Mouse (Mus musculus): Measurements from ENCODE around the gene Camsap3. TPM values are rescaled to one million over a fixed set of nuclear protein-coding genes. Genes with fewer than 3 reads are reported as not detected.

Camsap3 gene
- polyA plus RNA-seq, 1 experiment from 2014 or later = 10.0 TPM

DNA sequence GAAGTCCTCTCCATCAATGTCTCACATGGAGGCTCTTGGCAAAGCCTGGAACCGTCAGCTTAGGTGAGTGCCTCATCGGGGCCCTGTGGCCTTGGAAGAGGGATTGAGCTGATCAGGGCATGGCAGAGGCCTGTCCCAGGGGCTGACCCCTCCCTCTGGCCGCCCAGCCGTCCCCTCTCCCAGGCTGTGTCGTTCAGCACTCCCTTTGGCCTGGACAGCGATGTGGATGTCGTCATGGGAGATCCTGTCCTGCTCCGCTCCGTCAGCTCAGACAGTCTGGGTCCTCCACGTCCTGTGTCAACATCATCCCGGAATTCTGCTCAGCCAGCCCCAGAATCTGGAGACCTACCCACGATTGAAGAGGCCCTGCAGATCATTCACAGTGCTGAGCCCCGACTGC is 16.3 kb downstream of the Camsap3 start:
- Histone ChIP-seq H3K9ac (no peak overlapping the region), H3K4me2 (replicated peaks) (no peak overlapping the region), H3K4me1 (no peaks in the 10 kb centered on the region), H3K4me3 (no peak overlapping the region), H3K9me3 (no peaks in the 10 kb centered on the region), H3K27ac (no peak overlapping the region), H3K27me3 (no peaks in the 10 kb centered on the region), H3K36me3 (peaks cover 39% of the 10 kb centered on the region)
- ATAC-seq (ENCODE audit: insufficient number of reproducible peaks, insufficient read depth, low FRiP score, low TSS enrichment) = no peak
- WGBS = 75% methylated on average over 13 of the region's 13 CpGs

DNA sequence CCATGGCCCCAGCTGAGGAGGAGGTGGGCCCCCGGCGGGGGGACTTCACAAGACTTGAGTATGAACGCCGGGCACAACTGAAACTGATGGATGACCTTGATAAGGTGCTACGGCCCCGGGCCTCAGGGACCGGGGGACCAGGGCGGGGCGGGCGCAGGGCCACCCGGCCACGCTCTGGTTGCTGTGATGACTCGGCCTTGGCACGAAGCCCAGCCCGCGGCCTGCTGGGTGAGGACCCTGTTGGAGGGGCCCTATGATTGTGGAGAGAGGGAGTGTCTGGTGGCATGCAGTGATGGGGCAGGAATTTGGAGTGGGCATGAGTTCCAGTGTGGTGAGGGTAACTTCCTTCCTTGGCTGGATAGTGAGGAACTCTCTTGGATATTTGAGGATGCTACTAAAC is 19.5 kb downstream of the Camsap3 start:
- Histone ChIP-seq H3K27me3 (no peaks in the 10 kb centered on the region), H3K27ac (no peak overlapping the region), H3K9me3 (no peaks in the 10 kb centered on the region), H3K9ac (no peak overlapping the region), H3K4me3 (no peak overlapping the region), H3K36me3 (peaks cover 66% of the 10 kb centered on the region), H3K4me2 (replicated peaks) (no peak overlapping the region), H3K4me1 (no peaks in the 10 kb centered on the region)
- no peak for ATAC-seq (ENCODE audit: insufficient number of reproducible peaks, insufficient read depth, low FRiP score, low TSS enrichment)
- 90% methylated on average over 16 of the region's 16 CpGs for WGBS

- H3K4me3 ChIP-seq = no peak overlapping the region
- no peaks in the 10 kb centered on the region for H3K9me3 ChIP-seq
- H3K27ac ChIP-seq = no peak overlapping the region
- H3K27me3 ChIP-seq = no peaks in the 10 kb centered on the region
- no peak overlapping the region for H3K4me2 ChIP-seq (replicated peaks)
- no peak for ATAC-seq (ENCODE audit: insufficient number of reproducible peaks, insufficient read depth, low FRiP score, low TSS enrichment)
- H3K9ac ChIP-seq = no peak overlapping the region
- peaks cover 68% of the 10 kb centered on the region for H3K36me3 ChIP-seq
- 90% methylated on average over 7 of the region's 7 CpGs for WGBS
- no peaks in the 10 kb centered on the region for H3K4me1 ChIP-seq
Observed at GRCm38 (mm10) chr8:3607822-3608221, 20.7 kb downstream of the Camsap3 start.

DNA sequence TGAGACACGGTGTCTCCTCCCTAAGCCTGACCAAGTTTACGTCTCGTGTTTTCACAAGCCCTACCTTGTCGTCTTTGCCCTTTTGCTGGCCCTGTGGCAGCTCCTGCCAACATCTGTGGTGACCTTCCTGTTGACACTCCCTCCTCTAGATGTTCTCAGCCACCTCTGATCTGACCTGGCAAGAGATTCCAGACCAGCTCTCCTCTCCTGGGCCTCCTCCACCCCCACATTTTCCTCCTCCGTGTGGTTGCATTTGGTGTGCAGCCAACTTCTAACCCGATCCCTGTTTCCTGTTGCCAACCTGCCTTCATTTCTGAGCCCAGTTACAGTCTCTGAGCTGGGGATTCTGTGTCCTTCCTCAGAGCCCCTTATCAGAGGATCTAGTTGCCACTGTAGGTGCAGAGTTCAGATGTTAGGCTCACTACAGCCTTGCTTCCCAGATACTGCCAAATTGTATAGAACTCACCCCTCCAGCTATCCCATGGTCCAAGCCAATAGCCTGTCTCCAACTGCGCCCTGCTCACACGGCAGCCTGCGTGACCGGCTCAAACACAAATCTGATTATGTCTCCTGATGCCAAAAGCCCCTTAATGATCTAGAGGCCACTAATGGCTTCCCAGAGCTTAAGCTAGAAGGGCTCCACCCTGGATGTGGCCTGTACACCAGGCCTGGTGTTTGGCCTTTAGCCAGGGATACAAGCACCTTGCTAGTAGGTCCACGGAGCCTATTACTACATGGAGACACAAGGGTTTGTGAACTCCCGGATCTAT is 22.1 kb downstream of the Camsap3 start:
- Histone ChIP-seq H3K27me3 (no peaks in the 10 kb centered on the region), H3K4me3 (no peak overlapping the region), H3K36me3 (peaks cover 68% of the 10 kb centered on the region), H3K4me2 (replicated peaks) (no peak overlapping the region), H3K9ac (no peak overlapping the region), H3K9me3 (no peaks in the 10 kb centered on the region), H3K27ac (no peak overlapping the region), H3K4me1 (no peaks in the 10 kb centered on the region)
- 86% methylated on average over 12 of the region's 12 CpGs for WGBS
- ATAC-seq (ENCODE audit: insufficient number of reproducible peaks, insufficient read depth, low FRiP score, low TSS enrichment) = no peak

GRCm38 (mm10) chr8:3609816-3610150 is 22.7 kb downstream of the Camsap3 start:
- Histone ChIP-seq H3K4me2 (replicated peaks) (no peak overlapping the region), H3K36me3 (peaks cover 74% of the 10 kb centered on the region), H3K27me3 (no peaks in the 10 kb centered on the region), H3K9ac (no peak overlapping the region), H3K4me3 (no peak overlapping the region), H3K4me1 (no peaks in the 10 kb centered on the region), H3K9me3 (no peaks in the 10 kb centered on the region), H3K27ac (no peak overlapping the region)
- 75% methylated on average over 6 of the region's 6 CpGs for WGBS
- ATAC-seq (ENCODE audit: insufficient number of reproducible peaks, insufficient read depth, low FRiP score, low TSS enrichment) = no peak

DNA sequence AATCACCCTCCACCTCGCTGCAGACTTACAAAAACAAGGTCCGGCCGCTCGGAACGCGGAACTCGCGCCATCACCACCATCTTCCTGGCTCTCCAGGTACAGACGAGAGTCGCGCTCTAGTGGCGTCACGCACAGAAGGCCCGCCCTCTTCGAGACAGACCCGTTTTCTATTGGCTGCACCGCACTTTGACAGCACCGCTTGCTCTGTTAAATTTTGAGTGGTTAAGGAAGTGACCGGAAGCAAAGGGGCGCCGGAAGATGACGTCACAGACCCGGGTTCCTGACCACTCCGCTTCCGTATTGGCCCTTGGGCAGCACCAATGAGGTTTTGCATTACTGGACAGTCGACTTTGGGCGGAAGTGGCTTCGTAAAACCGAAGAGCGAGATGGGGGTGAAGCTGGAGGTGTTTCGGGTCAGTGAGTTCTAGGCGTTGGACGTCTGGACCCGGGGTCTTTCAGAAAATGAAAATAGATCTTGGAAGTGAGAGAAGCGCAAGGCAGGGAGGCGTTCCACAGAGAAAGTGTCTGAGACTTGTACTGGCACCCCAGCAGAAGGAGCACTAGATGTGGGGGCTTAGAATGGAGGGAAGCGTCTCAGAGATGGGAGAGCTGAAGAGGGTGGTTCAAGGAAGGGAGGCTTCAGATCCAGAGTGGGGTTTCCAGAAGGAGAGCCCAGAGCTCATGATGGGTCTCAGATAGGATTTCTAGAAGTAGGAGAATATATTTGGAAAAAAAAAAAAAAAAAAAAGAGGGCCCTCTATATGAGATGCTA is 34.3 kb downstream of the Camsap3 start, which contains the start of the genes Xab2 and Pet100:
Xab2 (minus strand) TSS at position 118 of the 772 bp plus-strand sequence.
Pet100 (plus strand) TSS at position 350 of the 772 bp plus-strand sequence.
- no peak within 1 kb of the TSS for H3K27ac ChIP-seq
- H3K4me3 ChIP-seq = peak within 1 kb of the TSS; percentile 95
- peak within 1 kb of the TSS; percentile 74 for H3K9ac ChIP-seq
- peak; percentile 96 for ATAC-seq (ENCODE audit: insufficient number of reproducible peaks, insufficient read depth, low FRiP score, low TSS enrichment)
- WGBS = 1% methylated on average over 37 of the region's 37 CpGs
- peaks cover 13% of the 10 kb centered on the region for H3K4me1 ChIP-seq
- no peaks in the 10 kb centered on the region for H3K9me3 ChIP-seq
- no peaks in the 10 kb centered on the region for H3K27me3 ChIP-seq
- peaks cover 21% of the 10 kb centered on the region for H3K36me3 ChIP-seq
- H3K4me2 ChIP-seq (replicated peaks) = peak within 1 kb of the TSS; percentile 71

DNA sequence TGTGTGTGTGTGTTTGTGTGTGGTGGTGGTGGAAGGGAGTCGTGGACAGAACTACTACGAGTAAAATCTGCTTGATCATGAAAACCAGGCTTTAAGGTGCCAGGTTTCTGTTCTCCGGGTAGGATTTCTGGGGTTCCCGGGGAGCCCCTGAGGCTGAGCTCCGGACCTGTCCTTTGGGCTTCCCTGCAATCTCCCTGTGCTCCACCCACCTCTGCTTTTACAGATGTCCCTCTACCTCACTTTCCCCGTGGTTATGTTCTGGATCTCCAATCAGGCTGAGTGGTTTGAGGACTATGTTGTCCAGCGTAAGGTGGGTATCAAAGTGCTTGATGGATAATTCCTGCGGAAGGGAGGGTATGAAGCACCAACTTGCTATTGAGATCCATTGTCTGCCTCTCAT is 35.0 kb downstream of the Camsap3 start:
- Histone ChIP-seq H3K4me3 (peak overlapping the region; percentile 95), H3K9me3 (no peaks in the 10 kb centered on the region), H3K4me2 (replicated peaks) (peak overlapping the region; percentile 71), H3K36me3 (0 out of 2 replicates have a peak, but pooled peaks cover 15% of the 10 kb centered on the region), H3K27me3 (no peaks in the 10 kb centered on the region), H3K4me1 (peaks cover 13% of the 10 kb centered on the region), H3K9ac (peak overlapping the region; percentile 57), H3K27ac (no peak overlapping the region)
- no peak for ATAC-seq (ENCODE audit: insufficient number of reproducible peaks, insufficient read depth, low FRiP score, low TSS enrichment)
- 62% methylated on average over 8 of the region's 8 CpGs for WGBS

DNA sequence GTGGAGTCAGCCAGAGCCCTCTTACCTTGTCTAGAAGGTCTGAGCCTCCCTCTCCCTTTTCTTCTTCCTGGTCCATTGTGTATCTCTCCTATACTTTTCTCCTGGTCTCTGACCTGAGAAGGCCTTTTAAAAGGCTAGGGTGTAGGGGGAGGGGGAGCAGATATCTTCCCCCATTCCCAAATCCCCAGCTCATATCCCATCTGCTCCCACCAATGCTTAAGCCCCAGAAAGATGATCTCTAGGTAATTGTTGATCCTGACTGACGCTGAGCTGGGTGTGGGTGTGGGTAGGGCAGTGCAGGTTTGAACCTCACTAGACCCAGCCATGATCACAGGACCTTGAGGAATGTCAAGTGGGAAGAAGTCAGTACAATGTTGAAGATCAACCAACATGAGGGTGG is 38.4 kb downstream of the Camsap3 start, which contains the start of gene Pcp2:
Pcp2 (minus strand) TSS at position 101 of the 400 bp plus-strand sequence.
- no peak for ATAC-seq (ENCODE audit: insufficient number of reproducible peaks, insufficient read depth, low FRiP score, low TSS enrichment)
- H3K9ac ChIP-seq = no peak within 1 kb of the TSS
- peaks cover 5% of the 10 kb centered on the region for H3K4me1 ChIP-seq
- H3K4me2 ChIP-seq (replicated peaks) = no peak within 1 kb of the TSS
- H3K4me3 ChIP-seq = no peak within 1 kb of the TSS
- WGBS = 43% methylated on average over 1 of the region's 1 CpGs
- peaks cover 12% of the 10 kb centered on the region for H3K27me3 ChIP-seq
- no peaks in the 10 kb centered on the region for H3K9me3 ChIP-seq
- no peaks in the 10 kb centered on the region for H3K36me3 ChIP-seq
- H3K27ac ChIP-seq = no peak within 1 kb of the TSS

GRCm38 (mm10) chr8:3626971-3627370 is 39.9 kb downstream of the Camsap3 start:
- no peak overlapping the region for H3K4me2 ChIP-seq (replicated peaks)
- no peaks in the 10 kb centered on the region for H3K9me3 ChIP-seq
- H3K9ac ChIP-seq = no peak overlapping the region
- H3K27me3 ChIP-seq = peaks cover 25% of the 10 kb centered on the region
- WGBS = 63% methylated on average over 5 of the region's 5 CpGs
- H3K36me3 ChIP-seq = no peaks in the 10 kb centered on the region
- no peak for ATAC-seq (ENCODE audit: insufficient number of reproducible peaks, insufficient read depth, low FRiP score, low TSS enrichment)
- H3K27ac ChIP-seq = no peak overlapping the region
- H3K4me1 ChIP-seq = peaks cover 3% of the 10 kb centered on the region; the same call in 1 of the 2 replicates
- H3K4me3 ChIP-seq = no peak overlapping the region

DNA sequence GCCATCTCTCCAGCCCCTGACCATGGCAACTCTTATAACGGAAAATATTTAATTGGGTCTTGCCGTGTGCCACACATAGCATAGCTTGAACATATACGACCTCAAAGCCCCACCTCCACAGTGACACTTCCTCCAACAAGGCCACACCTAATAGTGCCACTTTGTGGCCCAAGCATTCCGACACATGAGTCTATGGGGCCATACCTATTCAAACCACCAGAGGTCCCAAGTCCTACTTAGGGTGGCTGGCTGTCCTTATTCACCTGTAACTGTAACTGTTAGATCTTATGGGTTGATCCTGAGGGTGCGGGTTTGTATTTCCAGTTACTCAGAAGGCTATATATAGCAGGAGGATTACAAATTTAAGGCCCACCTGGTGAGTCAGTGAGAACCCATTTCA is 40.9 kb downstream of the Camsap3 start:
- 32% methylated on average over 5 of the region's 5 CpGs for WGBS
- no peaks in the 10 kb centered on the region for H3K9me3 ChIP-seq
- peaks cover 26% of the 10 kb centered on the region for H3K27me3 ChIP-seq
- H3K4me1 ChIP-seq = no peaks in the 10 kb centered on the region
- no peak overlapping the region for H3K4me2 ChIP-seq (replicated peaks)
- no peaks in the 10 kb centered on the region for H3K36me3 ChIP-seq
- H3K27ac ChIP-seq = no peak overlapping the region
- H3K4me3 ChIP-seq = no peak overlapping the region
- ATAC-seq (ENCODE audit: insufficient number of reproducible peaks, insufficient read depth, low FRiP score, low TSS enrichment) = no peak
- H3K9ac ChIP-seq = no peak overlapping the region

GRCm38 (mm10) chr8:3630647-3631477 is 43.8 kb downstream of the Camsap3 start, which contains the start of gene Stxbp2:
Gene Stxbp2, plus strand, starts transcription at chr8:3630955.
- H3K4me1 ChIP-seq = no peaks in the 10 kb centered on the region
- WGBS = 6% methylated on average over 47 of the region's 47 CpGs
- H3K4me2 ChIP-seq (replicated peaks) = peak within 1 kb of the TSS; percentile 74
- peaks cover 26% of the 10 kb centered on the region for H3K27me3 ChIP-seq
- ATAC-seq (ENCODE audit: insufficient number of reproducible peaks, insufficient read depth, low FRiP score, low TSS enrichment) = 0 out of 2 replicates have a peak, but pooled peaks have one; percentile 67
- peak within 1 kb of the TSS; percentile 33; the same call in 1 of the 2 replicates for H3K9ac ChIP-seq
- no peaks in the 10 kb centered on the region for H3K9me3 ChIP-seq
- H3K4me3 ChIP-seq = peak within 1 kb of the TSS; percentile 51
- no peak within 1 kb of the TSS for H3K27ac ChIP-seq
- H3K36me3 ChIP-seq = no peaks in the 10 kb centered on the region
